Mouse (Mus musculus) MEL (cell line): ENCODE data around the gene Usp22.

Source experiments
- CHD2 ChIP-seq: IDR thresholded peaks from 2 replicates; pipeline ENCODE4 v1.6.1; 2011; ENCODE audit warnings: low read length, improper control_type of control experiment
- CTCF ChIP-seq, 3 experiments: IDR thresholded peaks in 2 of 3; conservative IDR thresholded peaks in 1 of 3; 2 replicates each; pipeline ENCODE4 v1.5.1; 2011 to 2012; ENCODE audit warnings: low read length in 3 of 3, low read depth in 2 of 3, mild to moderate bottlenecking in 2 of 3, improper control_type of control experiment in 1 of 3, inconsistent platforms in 1 of 3, mixed read lengths in 1 of 3, moderate library complexity in 1 of 3; ENCODE audit not compliant: control insufficient read depth in 1 of 3, insufficient read depth in 1 of 3, poor library complexity in 1 of 3, severe bottlenecking in 1 of 3
- EP300 ChIP-seq, 2 experiments: IDR thresholded peaks; 2 replicates each; pipeline ENCODE4 v1.6.1; 2011; ENCODE audit warnings: improper control_type of control experiment in 2 of 2, low read length in 2 of 2, low read depth in 1 of 2, mild to moderate bottlenecking in 1 of 2
- ETS1 ChIP-seq: IDR thresholded peaks from 2 replicates; pipeline ENCODE4 v1.6.1; 2012; ENCODE audit warnings: low read depth, mild to moderate bottlenecking, inconsistent platforms, low read length, improper control_type of control experiment, moderate library complexity
- GATA1 ChIP-seq: IDR thresholded peaks from 2 replicates; pipeline ENCODE4 v1.6.1; 2011; ENCODE audit warnings: low read depth, low read length, improper control_type of control experiment
- JUND ChIP-seq: IDR thresholded peaks from 2 replicates; pipeline ENCODE4 v1.6.1; 2011; ENCODE audit warnings: low read depth, mild to moderate bottlenecking, improper control_type of control experiment, low read length
- NELFE ChIP-seq: IDR thresholded peaks from 2 replicates; pipeline ENCODE4 v1.6.1; 2011; ENCODE audit warnings: low read depth, low read length, improper control_type of control experiment
- POLR2A ChIP-seq, 2 experiments: IDR thresholded peaks; 2 replicates each; pipeline ENCODE4 v1.6.1; 2011 to 2012; ENCODE audit warnings: low read length in 2 of 2, mild to moderate bottlenecking in 2 of 2, control low read depth in 1 of 2, improper control_type of control experiment in 1 of 2, low read depth in 1 of 2, moderate library complexity in 1 of 2; ENCODE audit not compliant: control insufficient read depth in 1 of 2, insufficient read depth in 1 of 2, poor library complexity in 1 of 2
- POLR2AphosphoS5 ChIP-seq: IDR thresholded peaks from 2 replicates; pipeline ENCODE4 v1.6.1; 2012; ENCODE audit warnings: low read depth, borderline replicate concordance, mild to moderate bottlenecking, inconsistent platforms, low read length, moderate library complexity, mixed read lengths
- RAD21 ChIP-seq: IDR thresholded peaks from 2 replicates; pipeline ENCODE4 v1.6.1; 2011; ENCODE audit warnings: mild to moderate bottlenecking, low read depth, low read length, improper control_type of control experiment
- TCF12 ChIP-seq: IDR thresholded peaks from 2 replicates; pipeline ENCODE4 v1.6.1; 2014; ENCODE audit warnings: low read depth, mild to moderate bottlenecking, inconsistent platforms, low read length, improper control_type of control experiment, moderate library complexity
- USF1 ChIP-seq: IDR thresholded peaks from 2 replicates; pipeline ENCODE4 v1.6.1; 2014; ENCODE audit warnings: low read depth, mild to moderate bottlenecking, inconsistent platforms, low read length, improper control_type of control experiment, moderate library complexity
- ZMIZ1 ChIP-seq: IDR thresholded peaks from 2 replicates; pipeline ENCODE4 v1.6.1; 2012; ENCODE audit warnings: low read depth, mild to moderate bottlenecking, inconsistent platforms, low read length, improper control_type of control experiment, moderate library complexity

DNA sequence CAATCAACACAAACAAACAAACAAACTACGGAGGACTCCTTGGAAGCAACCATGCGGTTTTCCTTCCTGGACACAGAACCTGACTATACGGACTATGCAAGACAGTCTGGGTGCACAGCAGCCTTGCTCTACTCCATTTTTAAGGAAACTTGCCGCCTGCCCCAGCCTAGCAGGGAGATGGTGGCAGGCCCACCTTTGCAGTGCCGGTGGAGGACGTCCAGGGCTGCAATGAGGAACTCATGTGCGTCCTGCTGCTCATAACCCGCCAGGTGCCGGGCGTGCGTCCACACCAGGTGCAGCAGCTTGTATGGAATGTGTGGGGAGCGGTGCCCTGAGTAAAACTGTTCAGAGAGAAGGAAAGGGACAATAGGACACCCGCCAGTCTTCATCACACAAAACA is 13.7 kb downstream of the Usp22 start:
- TF ChIP-seq CTCF (IDR thresholded peaks at IDR 0.05 in 2 of 3, conservative IDR thresholded peaks at IDR 0.05 in 1 of 3; ENCODE audit: control insufficient read depth in 1 of 3, insufficient read depth in 1 of 3, low read depth in 2 of 3, low read length in 3 of 3, poor library complexity in 1 of 3, severe bottlenecking in 1 of 3) (no peak), POLR2A (IDR thresholded peaks at IDR 0.05; ENCODE audit: control insufficient read depth in 1 of 2, insufficient read depth in 1 of 2, low read depth in 1 of 2, low read length in 2 of 2, poor library complexity in 1 of 2) (no peak), ZMIZ1 (no peak), EP300 (IDR thresholded peaks at IDR 0.05; ENCODE audit: low read depth in 1 of 2, low read length in 2 of 2) (no peak), TCF12 (no peak), JUND (no peak), GATA1 (no peak), USF1 (no peak), RAD21 (no peak), ETS1 (no peak), CHD2 (no peak), POLR2AphosphoS5 (no peak), NELFE (no peak)
